Mouse (Mus musculus) embryonic fibroblast, embryonic 13.5 days (primary cell): ENCODE measurements at regions not wholly inside any gene's neighbourhood (a gene's known extent, or its start where the extent isn't known, plus 50 kb on each side); places are given as distances from the start of the nearest gene placed in this dataset.

Experiments used
- CTCF ChIP-seq: IDR thresholded peaks from 2 replicates; pipeline ENCODE4 v1.5.1; 2011; ENCODE audit warnings: mild to moderate bottlenecking, control low read depth, low read length, moderate library complexity, borderline replicate concordance; ENCODE audit not compliant: insufficient read depth
- POLR2A ChIP-seq: IDR thresholded peaks from 2 replicates; pipeline ENCODE4 v1.6.1; 2011; ENCODE audit warnings: low read depth, mild to moderate bottlenecking, control low read depth, low read length, moderate library complexity

DNA sequence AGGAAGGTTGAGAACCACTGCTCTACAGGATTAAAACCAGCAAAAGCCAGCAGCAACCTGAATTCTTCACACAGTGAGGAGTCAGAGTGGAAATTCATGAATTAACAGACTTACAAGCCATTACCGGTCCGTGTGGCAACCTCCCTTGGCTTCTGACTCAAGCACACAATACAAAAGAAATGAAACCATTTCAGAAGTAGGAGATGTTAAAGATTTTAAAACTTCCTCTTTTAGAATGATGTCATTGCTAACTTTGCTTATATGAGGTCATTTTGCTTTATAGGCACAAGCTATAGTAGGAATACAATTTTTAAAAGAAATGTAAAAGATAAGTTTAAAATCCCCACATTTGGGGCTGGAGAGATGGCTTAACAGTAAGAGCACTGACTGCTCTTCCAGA is 99.1 kb upstream of the Clint1 start:
- TF ChIP-seq CTCF (no peak), POLR2A (no peak)
